Mouse (Mus musculus): Measurements from ENCODE around the gene Elp1.

GRCm38 (mm10) chr4:56723237-56723636 is 78.9 kb downstream of the Elp1 start:
- no peak for TF ChIP-seq CTCF (IDR thresholded peaks at IDR 0.05; ENCODE audit: low read depth)
- no peak for TF ChIP-seq EP300 (IDR thresholded peaks at IDR 0.05; ENCODE audit: low read depth)
